Comparison of ENCODE assay signal across 8 mouse cellular contexts in genomic region chr13:40731179-40731841, GRCm38 (mm10). TPM values are rescaled to one million over a fixed set of nuclear protein-coding genes. Genes with fewer than 3 reads are reported as not detected.
DNase-seq lines count a peak whose midpoint lies in the region; ATAC-seq lines count a peak whose summit lies in the region.
"Had no signal": no experiment of that assay in that cellular context is flagged by ENCODE, and none has a peak within 500 bp of the region (broad histone marks: within the 10 kb centered on the region; RNA-seq: fewer than 3 reads in every experiment).

No protein-coding gene starts in this region.

- H3K9ac ChIP-seq in forebrain, embryonic 11.5 days (ENCODE audit: low read length), result peak overlapping the region; percentile 61
- peak overlapping the region; percentile 40 for H3K9ac ChIP-seq in lung, embryonic 15.5 days
- H3K9ac ChIP-seq in stomach, embryonic 16.5 days (ENCODE audit: low read length), result peak overlapping the region; percentile 74

- H3K27ac ChIP-seq in forebrain, embryonic 11.5 days (ENCODE audit: low read depth, low read length), result peak overlapping the region; percentile 12; the same call in 1 of the 2 replicates
- no peak overlapping the region for H3K27ac ChIP-seq in lung, embryonic 15.5 days
- peak overlapping the region; percentile 86 for H3K27ac ChIP-seq in stomach, embryonic 16.5 days (ENCODE audit: low read length)

- ATAC-seq in forebrain, embryonic 11.5 days (replicated peaks; ENCODE audit: low FRiP score), result peak; percentile 48
- peak; percentile 70; the same call in 1 of the 2 replicates for ATAC-seq in lung, embryonic 15.5 days (ENCODE audit: borderline replicate concordance, extremely low read depth, low FRiP score, low TSS enrichment)
- ATAC-seq in stomach, embryonic 16.5 days (ENCODE audit: insufficient read depth, low FRiP score), result peak; percentile 86

- H3K36me3 ChIP-seq in forebrain, embryonic 11.5 days (ENCODE audit: control insufficient read depth, insufficient read depth, low read length), result no peaks in the 10 kb centered on the region
- no peaks in the 10 kb centered on the region for H3K36me3 ChIP-seq in lung, embryonic 15.5 days
- H3K36me3 ChIP-seq in stomach, embryonic 16.5 days (ENCODE audit: control insufficient read depth, insufficient read depth, low read length), result no peaks in the 10 kb centered on the region

- under 1% methylated on average over 74 of the region's 74 CpGs for WGBS in forebrain, embryonic 11.5 days
- WGBS in lung, embryonic 15.5 days, result under 1% methylated on average over 63 of the region's 74 CpGs
- WGBS in stomach, embryonic 16.5 days, result under 1% methylated on average over 68 of the region's 74 CpGs

- H3K4me1 ChIP-seq in forebrain, embryonic 11.5 days (replicated peaks; ENCODE audit: control insufficient read depth, insufficient read depth, low read length), result peaks cover 8% of the 10 kb centered on the region; the same call in 1 of the 2 replicates
- peaks cover 36% of the 10 kb centered on the region for H3K4me1 ChIP-seq in lung, embryonic 15.5 days
- peaks cover 25% of the 10 kb centered on the region for H3K4me1 ChIP-seq in stomach, embryonic 16.5 days (ENCODE audit: control insufficient read depth, insufficient read depth, low read length)

- H3K4me3 ChIP-seq in forebrain, embryonic 11.5 days (ENCODE audit: low read depth, low read length), result peak overlapping the region; percentile 42
- H3K4me3 ChIP-seq in lung, embryonic 15.5 days, result peak overlapping the region; percentile 44
- H3K4me3 ChIP-seq in stomach, embryonic 16.5 days (replicated peaks; ENCODE audit: low read length), result peak overlapping the region; percentile 58

- peaks cover 78% of the 10 kb centered on the region for H3K27me3 ChIP-seq in forebrain, embryonic 11.5 days (ENCODE audit: control insufficient read depth, insufficient read depth, low read length)
- peaks cover 95% of the 10 kb centered on the region for H3K27me3 ChIP-seq in lung, embryonic 15.5 days
- peaks cover 71% of the 10 kb centered on the region for H3K27me3 ChIP-seq in stomach, embryonic 16.5 days (ENCODE audit: control insufficient read depth, insufficient read depth, low read length)

- DNase-seq in 3134 (ENCODE audit: extremely low read depth, insufficient read length, low spot score), result peak; percentile 79
- peak; percentile 31 to 34 for DNase-seq in B cell, adult 2 months
- peak; percentile 86 for DNase-seq in forebrain, embryonic 11.5 days (ENCODE audit: low spot score)
- DNase-seq in induced T-regulatory cell, adult 2 months (ENCODE audit: low read depth), result peak; percentile 48
- no peak for DNase-seq in layer of hippocampus, postnatal 14 days (ENCODE audit: low spot score in 2 of 2)

- H3K4me2 ChIP-seq in forebrain, embryonic 11.5 days (ENCODE audit: low read depth, low read length, severe bottlenecking), result peak overlapping the region; percentile 68
- peak overlapping the region; percentile 89 for H3K4me2 ChIP-seq in lung, embryonic 15.5 days
- peak overlapping the region; percentile 69 for H3K4me2 ChIP-seq in stomach, embryonic 16.5 days (ENCODE audit: low read depth, low read length)

- H3K9me3 ChIP-seq in forebrain, embryonic 11.5 days (ENCODE audit: control insufficient read depth, low read length), result no peaks in the 10 kb centered on the region
- H3K9me3 ChIP-seq in lung, embryonic 15.5 days, result no peaks in the 10 kb centered on the region
- H3K9me3 ChIP-seq in stomach, embryonic 16.5 days (replicated peaks; ENCODE audit: control insufficient read depth, low read length), result no peaks in the 10 kb centered on the region

RNA-seq across cellular contexts. Expression of gene Tfap2a, which starts 6.9 kb away (rescaled TPM):
- 3.3 and 3.6 TPM in 2 replicates for polyA plus RNA-seq in forebrain, embryonic 11.5 days (2014; fragmentation: Nextera tagmentation; extraction: Ambion mirVana)
- polyA plus RNA-seq in lung, embryonic 15.5 days (2015; fragmentation: Nextera tagmentation; extraction: Ambion mirVana), result 0.20 and 0.38 TPM in 2 replicates
- polyA plus RNA-seq in stomach, embryonic 16.5 days (2015; fragmentation: Nextera tagmentation; extraction: Ambion mirVana), result 1.4 and 1.5 TPM in 2 replicates
- total RNA-seq in layer of hippocampus, postnatal 14 days (2021), result under 1 TPM; 0.41 to 0.52 TPM
- total RNA-seq: gastrocnemius, postnatal 36 days had no signal

Comparison
In these comparisons a context has a peak if more than half of its experiments do, and no peak if none do; other contexts are left out.
1. DNase-seq: peak in 3134 (single experiment), B cell, adult 2 months (2 of 2), forebrain, embryonic 11.5 days (single experiment) and induced T-regulatory cell, adult 2 months (single experiment); none in layer of hippocampus, postnatal 14 days (0 of 2).
2. Peak in every context shown above with its lines, with median percentiles within 50 percentile points of each other: ATAC-seq, H3K4me2 ChIP-seq, H3K4me3 ChIP-seq and H3K9ac ChIP-seq.